Mouse (Mus musculus): ENCODE data around the gene Ubac1.

- TF ChIP-seq CTCF (IDR thresholded peaks at IDR 0.05; ENCODE audit: insufficient read depth, low read length) = no peak
- no peak for TF ChIP-seq POLR2A (IDR thresholded peaks at IDR 0.05; ENCODE audit: borderline replicate concordance, extremely low read depth, low read depth, low read length)
Measured at GRCm38 (mm10) chr2:26013674-26014073, 7.9 kb downstream of the Ubac1 start.
